Mouse (Mus musculus) bone marrow macrophage, adult 2 months (primary cell): ENCODE results near the gene Med27.

Source experiments
- CTCF ChIP-seq: IDR thresholded peaks from 2 replicates; pipeline ENCODE4 v1.5.1; 2012; ENCODE audit warnings: low read depth, mild to moderate bottlenecking, low read length, moderate library complexity
- POLR2A ChIP-seq: IDR thresholded peaks from 2 replicates; pipeline ENCODE4 v1.6.1; 2012; ENCODE audit warnings: mild to moderate bottlenecking, low read depth, low read length, borderline replicate concordance

DNA sequence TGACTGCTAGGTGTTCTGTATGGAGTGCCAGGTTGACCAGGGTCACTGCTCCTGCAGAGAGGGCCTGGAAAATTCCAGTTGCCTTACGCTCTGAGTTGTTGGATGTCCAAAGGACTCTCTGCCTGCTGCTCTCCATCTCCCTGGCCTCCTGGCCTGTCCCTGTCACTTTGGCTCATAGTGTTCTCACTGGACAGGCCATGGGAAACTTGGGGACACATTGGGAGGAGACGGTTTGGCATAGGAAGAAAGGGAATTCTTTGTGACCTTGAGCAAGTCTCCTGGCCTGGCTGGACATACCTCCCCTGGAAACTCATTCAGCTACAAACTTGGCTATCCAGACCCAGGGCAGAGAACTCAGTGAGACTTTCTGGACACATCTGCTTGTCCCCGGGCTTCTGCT, 213.3 kb downstream of the Med27 start:
- TF ChIP-seq CTCF, result no peak
- TF ChIP-seq POLR2A, result no peak
